Mouse (Mus musculus) stomach, postnatal 0 days (tissue): ENCODE measurements around the gene R3hdm1.

Experiments
- CTCF ChIP-seq: IDR thresholded peaks from 2 replicates; pipeline ENCODE4 v1.5.1; 2016; ENCODE audit warnings: antibody characterized with exemption, low read depth, mild to moderate bottlenecking, moderate library complexity
- EP300 ChIP-seq: optimal IDR thresholded peaks from 2 replicates; pipeline ENCODE3; 2016; ENCODE audit warnings: antibody characterized with exemption

DNA sequence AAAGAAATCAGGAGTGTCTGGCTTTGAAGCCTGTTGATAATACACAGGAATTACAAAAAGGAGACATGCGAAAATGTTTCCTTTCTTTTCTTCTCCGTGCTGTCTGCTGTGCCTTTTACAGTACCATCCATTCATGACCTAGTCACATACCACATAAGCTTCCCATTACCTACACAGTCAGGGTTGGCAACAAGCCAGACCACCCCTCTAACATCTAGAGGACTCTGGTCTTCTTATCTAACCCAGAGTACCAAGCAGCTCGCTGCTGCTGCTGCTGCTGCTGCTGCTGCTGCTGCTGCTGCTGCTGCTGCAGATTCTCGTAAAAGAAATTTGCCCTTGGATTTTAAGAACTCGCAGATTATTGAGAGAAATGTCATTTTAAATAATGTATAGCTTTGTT lies 110.2 kb downstream of the R3hdm1 start:
- TF ChIP-seq CTCF (no peak), EP300 (no peak)
